Mouse (Mus musculus) lung, embryonic 16.5 days (tissue): Measurements from ENCODE around the gene Vwa5a. TPM values are rescaled to one million over a fixed set of nuclear protein-coding genes. Genes with fewer than 3 reads are reported as not detected.
A peak's percentile ranks its signal among the peaks of the same experiment; 100 is the strongest.

Experiments used
- ATAC-seq: fragments of 200-750 bp; cut with Nextera tagmentation; 2 replicates; pipeline ENCODE4 v1.8.0; 2017; ENCODE audit warnings: low read depth, mild to moderate bottlenecking, moderate library complexity
- H3K27ac ChIP-seq: fragments of 300-500 bp; sonication (generic); 2 replicates; pipeline ENCODE4 v1.5.1; 2014; ENCODE audit warnings: mild to moderate bottlenecking, control low read depth, low read length
- H3K27me3 ChIP-seq: fragments of 300-500 bp; sonication (generic); 2 replicates; pipeline ENCODE4 v1.6.1; 2014; ENCODE audit warnings: low read depth, low read length, mixed read lengths; ENCODE audit not compliant: control insufficient read depth, insufficient read depth
- H3K36me3 ChIP-seq: fragments of 300-500 bp; sonication (generic); 2 replicates; pipeline ENCODE4 v1.6.1; 2014; ENCODE audit warnings: low read length; ENCODE audit not compliant: control insufficient read depth, insufficient read depth
- H3K4me1 ChIP-seq: fragments of 300-500 bp; sonication (generic); replicated peaks from 2 replicates; pipeline ENCODE4 v1.6.1; 2014; ENCODE audit warnings: low read length, mixed read lengths; ENCODE audit not compliant: control insufficient read depth, insufficient read depth
- H3K4me2 ChIP-seq: fragments of 300-500 bp; sonication (generic); 2 replicates; pipeline ENCODE4 v1.6.1; 2014; ENCODE audit warnings: low read depth, low read length, control low read depth
- H3K4me3 ChIP-seq: fragments of 300-500 bp; sonication (generic); 2 replicates; pipeline ENCODE4 v1.5.1; 2014; ENCODE audit warnings: mild to moderate bottlenecking, low read length, control low read depth
- H3K9ac ChIP-seq: fragments of 300-500 bp; sonication (generic); 2 replicates; pipeline ENCODE4 v1.6.1; 2014; ENCODE audit warnings: low read length, control low read depth
- H3K9me3 ChIP-seq: fragments of 300-500 bp; sonication (generic); 2 replicates; pipeline ENCODE4 v1.6.1; 2016; ENCODE audit warnings: low read length; ENCODE audit not compliant: control insufficient read depth
- WGBS: fragments of 180-500 bp; shearing (Covaris S2); extraction: QIAGEN DNeasy Blood & Tissue Kit; methylation state at CpG from one replicate; pipeline ENCODE4 v1.1.7; 2014; 5-methylcytosine and 5-hydroxymethylcytosine counted together
- polyA plus RNA-seq: library from polyadenylated mRNA; unstranded; fragments of >200 nt; fragmentation: Nextera tagmentation; extraction: Ambion mirVana; gene quantifications from 2 replicates; pipeline ENCODE4 v1.2.1, GENCODE M21; 2015

The Vwa5a gene
- 21.1 and 25.4 TPM in 2 replicates for polyA plus RNA-seq

DNA sequence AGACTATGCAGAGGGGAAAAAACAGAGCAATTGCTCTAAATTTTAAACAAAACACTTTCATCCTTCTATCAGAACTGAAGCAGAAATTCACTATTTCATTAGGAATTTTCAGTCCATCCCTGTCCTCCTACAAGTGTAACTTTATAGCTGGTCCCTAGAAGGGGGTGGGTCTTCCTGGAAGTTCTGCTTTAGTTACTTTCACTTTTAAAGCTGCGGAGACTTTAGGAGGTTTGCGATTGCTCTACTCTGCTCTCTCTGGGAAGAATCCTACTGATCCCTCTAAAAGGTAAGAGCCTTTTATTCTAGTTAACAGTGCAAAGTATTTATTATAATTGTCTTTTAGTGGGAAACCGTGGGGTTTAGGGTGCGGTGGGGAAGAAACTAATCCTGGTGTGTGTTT lies at the start of gene Vwa5a:
TSS of gene Vwa5a (plus strand) at position 167 of the 400 bp plus-strand sequence.
- 2% methylated on average over 4 of the region's 4 CpGs for WGBS
- peaks cover 4% of the 10 kb centered on the region; the same call in 1 of the 2 replicates for H3K4me1 ChIP-seq
- peak; percentile 94 for ATAC-seq
- peak within 1 kb of the TSS; percentile 64 for H3K27ac ChIP-seq
- H3K9me3 ChIP-seq = no peaks in the 10 kb centered on the region
- H3K4me3 ChIP-seq = peak within 1 kb of the TSS; percentile 68
- peak within 1 kb of the TSS; percentile 68 for H3K4me2 ChIP-seq
- H3K9ac ChIP-seq = peak within 1 kb of the TSS; percentile 72
- H3K27me3 ChIP-seq = no peaks in the 10 kb centered on the region
- H3K36me3 ChIP-seq = peaks cover 2% of the 10 kb centered on the region; the same call in 1 of the 2 replicates

DNA sequence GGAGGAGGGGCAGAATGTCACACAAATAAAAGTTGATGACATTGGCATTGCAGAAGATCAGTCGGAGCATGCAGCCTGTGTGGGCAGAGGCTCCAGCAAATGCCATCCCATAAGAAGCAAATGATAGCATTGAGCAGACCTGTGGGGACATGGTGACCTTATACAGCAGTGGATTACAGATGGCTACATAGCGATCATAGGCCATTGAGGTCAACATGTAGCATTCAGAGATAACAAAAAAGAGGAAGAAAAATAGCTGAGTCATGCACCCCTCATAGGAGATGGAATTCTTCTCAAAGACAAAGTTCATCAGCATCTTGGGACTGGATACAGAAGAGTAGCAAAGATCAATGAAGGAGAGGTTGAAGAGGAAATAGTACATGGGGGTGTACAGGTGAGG lies 45.2 kb upstream of the Vwa5a start:
- Histone ChIP-seq H3K9ac (no peak overlapping the region), H3K36me3 (no peaks in the 10 kb centered on the region), H3K4me3 (no peak overlapping the region), H3K27me3 (no peaks in the 10 kb centered on the region), H3K9me3 (no peaks in the 10 kb centered on the region), H3K4me1 (no peaks in the 10 kb centered on the region), H3K4me2 (no peak overlapping the region), H3K27ac (no peak overlapping the region)
- ATAC-seq = no peak
- 69% methylated on average over 2 of the region's 2 CpGs for WGBS

DNA sequence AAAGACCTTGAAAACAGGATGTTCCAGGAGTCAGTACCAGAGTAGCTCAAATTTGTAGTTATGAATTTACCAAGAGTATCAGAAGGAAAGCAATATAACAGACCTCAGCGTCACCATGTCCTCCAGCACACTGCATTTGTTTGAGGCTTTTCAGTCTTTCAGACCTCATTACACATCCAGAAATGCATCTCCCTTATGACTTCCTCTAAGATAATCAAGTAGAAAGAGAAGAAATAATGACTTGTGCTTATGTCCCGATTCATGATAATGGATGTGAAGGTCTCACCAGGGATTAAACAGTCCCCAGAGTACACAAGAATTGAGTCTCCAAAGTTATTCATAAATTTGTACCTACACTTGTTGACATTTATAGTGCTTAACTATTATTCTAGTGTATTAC lies 43.6 kb upstream of the Vwa5a start, which contains the start of gene Olfr918:
TSS of gene Olfr918 (minus strand) at position 101 of the 400 bp plus-strand sequence.
- H3K4me1 ChIP-seq = no peaks in the 10 kb centered on the region
- no peaks in the 10 kb centered on the region for H3K9me3 ChIP-seq
- H3K27ac ChIP-seq = no peak within 1 kb of the TSS
- no peak for ATAC-seq
- H3K9ac ChIP-seq = no peak within 1 kb of the TSS
- 77% methylated on average over 2 of the region's 2 CpGs for WGBS
- no peaks in the 10 kb centered on the region for H3K36me3 ChIP-seq
- no peak within 1 kb of the TSS for H3K4me3 ChIP-seq
- H3K4me2 ChIP-seq = no peak within 1 kb of the TSS
- H3K27me3 ChIP-seq = no peaks in the 10 kb centered on the region

DNA sequence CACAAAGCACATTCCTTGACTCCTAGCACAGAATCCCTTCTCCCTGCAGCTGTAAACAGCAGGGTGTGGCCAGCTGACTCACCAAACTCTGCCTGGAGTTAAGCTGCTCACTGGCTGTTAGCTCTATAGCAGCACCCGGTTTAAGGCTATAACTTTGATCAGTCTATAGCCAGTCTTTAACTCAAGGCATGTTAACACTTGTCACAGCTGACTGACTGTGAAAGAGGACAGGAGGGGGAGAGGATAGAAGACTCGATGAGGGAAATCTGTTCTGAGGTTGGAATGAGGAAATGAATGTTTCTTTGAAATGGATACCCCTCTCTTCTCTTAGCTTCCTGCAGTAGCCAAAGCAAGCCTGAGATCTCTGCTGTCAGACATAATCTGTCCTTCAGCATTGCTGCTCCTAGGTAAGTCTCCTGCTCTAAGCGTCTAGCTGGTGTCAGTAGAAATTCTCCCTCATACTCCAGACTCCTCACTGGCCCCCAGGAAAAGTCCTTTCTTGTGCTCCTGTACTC lies 916 bp downstream of the Vwa5a start:
- Histone ChIP-seq H3K27ac (no peak overlapping the region), H3K27me3 (no peaks in the 10 kb centered on the region), H3K9me3 (no peaks in the 10 kb centered on the region), H3K4me1 (peaks cover 4% of the 10 kb centered on the region; the same call in 1 of the 2 replicates), H3K9ac (peak overlapping the region; percentile 72), H3K4me2 (peak overlapping the region; percentile 68), H3K4me3 (peak overlapping the region; percentile 68), H3K36me3 (peaks cover 7% of the 10 kb centered on the region; the same call in 1 of the 2 replicates)
- peak; percentile 64 for ATAC-seq
- WGBS = 6% methylated on average over 3 of the region's 3 CpGs

- 90% methylated on average over 1 of the region's 1 CpGs for WGBS
- peaks cover 4% of the 10 kb centered on the region; the same call in 1 of the 2 replicates for H3K4me1 ChIP-seq
- H3K27me3 ChIP-seq = no peaks in the 10 kb centered on the region
- H3K4me2 ChIP-seq = no peak overlapping the region
- no peak overlapping the region for H3K4me3 ChIP-seq
- H3K9me3 ChIP-seq = no peaks in the 10 kb centered on the region
- no peak overlapping the region for H3K9ac ChIP-seq
- H3K27ac ChIP-seq = no peak overlapping the region
- H3K36me3 ChIP-seq = peaks cover 14% of the 10 kb centered on the region
- no peak for ATAC-seq
Measured at GRCm38 (mm10) chr9:38724044-38724443, 6.0 kb downstream of the Vwa5a start.

DNA sequence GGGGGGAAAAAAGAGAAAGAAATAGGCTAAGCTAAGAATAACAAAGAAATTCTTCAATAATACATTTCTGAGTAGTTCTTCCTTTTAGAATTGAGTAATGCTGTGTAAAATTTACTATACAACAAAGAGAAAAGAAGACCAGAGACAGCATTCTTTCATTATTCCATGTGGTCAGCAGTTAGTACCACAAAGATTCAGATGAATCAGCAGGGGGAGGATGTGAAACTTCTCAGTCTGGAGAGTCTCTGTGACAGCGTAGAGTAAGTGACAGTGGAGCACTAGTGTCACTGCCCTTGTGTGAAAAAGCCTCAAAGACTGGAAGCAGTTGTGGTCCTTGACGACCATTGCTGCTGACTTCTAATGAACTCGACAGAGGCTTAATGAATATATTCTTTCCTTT lies 10.2 kb downstream of the Vwa5a start:
- Histone ChIP-seq H3K27me3 (no peaks in the 10 kb centered on the region), H3K27ac (no peak overlapping the region), H3K9ac (no peak overlapping the region), H3K36me3 (peaks cover 11% of the 10 kb centered on the region), H3K4me1 (no peaks in the 10 kb centered on the region), H3K9me3 (no peaks in the 10 kb centered on the region), H3K4me3 (no peak overlapping the region), H3K4me2 (no peak overlapping the region)
- ATAC-seq = no peak
- 73% methylated on average over 3 of the region's 3 CpGs for WGBS

DNA sequence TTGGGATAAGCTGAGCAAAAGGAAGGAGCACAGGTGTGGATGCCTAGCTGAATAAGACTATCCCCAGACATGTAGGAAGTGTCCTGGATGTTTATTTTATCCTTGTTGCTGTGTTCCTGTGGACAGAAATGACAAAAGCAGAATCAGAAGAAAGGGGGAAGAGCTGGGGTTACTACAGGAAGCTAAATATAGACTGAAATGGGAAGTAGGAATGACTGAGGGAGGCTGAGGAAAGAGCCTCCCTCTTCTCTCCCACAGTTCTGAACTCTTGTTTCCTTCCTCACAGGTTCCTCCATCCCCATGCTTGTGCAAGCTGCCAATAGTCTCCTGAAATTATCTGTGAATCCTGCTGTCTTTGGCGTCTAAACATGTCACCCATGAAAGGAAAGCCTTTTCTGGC lies 23.3 kb downstream of the Vwa5a start:
- H3K27me3 ChIP-seq = no peaks in the 10 kb centered on the region
- H3K9me3 ChIP-seq = no peaks in the 10 kb centered on the region
- WGBS = 73% methylated on average over 1 of the region's 1 CpGs
- H3K27ac ChIP-seq = no peak overlapping the region
- no peaks in the 10 kb centered on the region for H3K4me1 ChIP-seq
- no peak overlapping the region for H3K4me2 ChIP-seq
- no peak overlapping the region for H3K4me3 ChIP-seq
- no peak for ATAC-seq
- H3K9ac ChIP-seq = no peak overlapping the region
- no peaks in the 10 kb centered on the region for H3K36me3 ChIP-seq

DNA sequence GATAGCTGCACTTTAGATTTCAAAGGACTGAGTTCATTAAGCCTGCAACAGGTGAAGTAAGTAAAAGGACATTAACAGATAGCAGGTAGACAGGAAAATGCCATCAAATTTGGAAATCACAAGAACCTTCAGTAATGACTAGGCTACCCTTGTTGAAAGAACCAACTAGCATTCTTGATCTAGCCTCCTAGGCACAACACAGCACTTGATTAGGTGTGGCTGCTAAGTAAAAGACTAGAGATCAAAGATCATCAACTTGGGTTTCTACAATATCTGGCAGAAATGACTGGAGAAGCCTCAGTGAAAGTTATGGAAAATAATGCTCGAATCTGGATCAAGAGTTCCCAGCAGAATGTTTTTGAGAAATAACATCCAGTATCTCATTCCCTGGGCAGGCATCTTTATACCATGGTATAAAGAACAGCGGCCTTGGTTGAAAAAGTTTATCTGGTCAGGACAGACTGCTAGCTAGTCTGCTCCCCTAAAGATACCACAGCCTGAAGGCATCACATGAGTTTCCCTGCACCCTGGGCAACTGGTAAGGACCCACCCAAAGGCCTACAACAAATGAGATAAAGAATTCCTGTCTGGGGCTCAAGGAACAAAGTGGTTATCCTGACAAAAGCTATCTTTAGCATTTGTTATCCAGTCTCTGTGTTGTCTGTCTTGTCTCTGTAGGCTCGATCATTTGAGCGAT lies 26.7 kb downstream of the Vwa5a start:
- H3K9ac ChIP-seq = no peak overlapping the region
- no peaks in the 10 kb centered on the region for H3K4me1 ChIP-seq
- H3K36me3 ChIP-seq = no peaks in the 10 kb centered on the region
- no peak overlapping the region for H3K4me3 ChIP-seq
- H3K27ac ChIP-seq = no peak overlapping the region
- WGBS = 91% methylated on average over 4 of the region's 4 CpGs
- no peaks in the 10 kb centered on the region for H3K9me3 ChIP-seq
- no peak overlapping the region for H3K4me2 ChIP-seq
- no peak for ATAC-seq
- H3K27me3 ChIP-seq = no peaks in the 10 kb centered on the region

DNA sequence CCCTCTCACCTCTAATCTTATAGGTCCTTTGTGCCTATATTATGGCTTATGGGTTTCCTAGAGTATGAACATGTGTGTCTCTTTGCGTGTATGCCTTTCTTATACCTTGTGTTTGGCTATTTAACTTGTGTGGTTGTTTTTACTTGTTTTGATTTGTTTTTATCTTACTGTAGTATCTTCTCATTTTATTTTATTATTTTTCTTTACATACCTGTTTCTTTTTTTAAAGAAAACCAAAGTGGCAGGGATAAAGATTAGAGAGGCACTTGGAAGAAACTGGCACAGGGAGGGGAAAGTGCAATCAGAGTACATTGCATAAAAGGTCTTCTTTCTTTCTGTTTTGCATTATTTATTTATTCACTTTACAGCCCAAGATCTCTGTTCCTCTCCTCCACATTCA lies 33.9 kb downstream of the Vwa5a start, which contains the start of gene Olfr920:
TSS of gene Olfr920 (plus strand) at position 301 of the 400 bp plus-strand sequence.
- Histone ChIP-seq H3K4me3 (no peak within 1 kb of the TSS), H3K27ac (no peak within 1 kb of the TSS), H3K4me2 (no peak within 1 kb of the TSS), H3K4me1 (no peaks in the 10 kb centered on the region), H3K36me3 (no peaks in the 10 kb centered on the region), H3K27me3 (no peaks in the 10 kb centered on the region), H3K9me3 (no peaks in the 10 kb centered on the region), H3K9ac (no peak within 1 kb of the TSS)
- ATAC-seq = no peak
- 91% methylated on average over 1 of the region's 1 CpGs for WGBS
